Mouse (Mus musculus): ENCODE measurements around the gene Lrch1.

Gene Lrch1

GRCm38 (mm10) chr14:74922039-74922736, 25.5 kb downstream of the Lrch1 start:
- DNase-seq (ENCODE audit: low spot score in 2 of 2) = no peak

GRCm38 (mm10) chr14:74921471-74921870, 26.2 kb downstream of the Lrch1 start:
- DNase-seq (ENCODE audit: low spot score in 2 of 2) = no peak

GRCm38 (mm10) chr14:74919132-74919531, 28.5 kb downstream of the Lrch1 start:
- DNase-seq (ENCODE audit: low spot score in 2 of 2) = no peak

- no peak for DNase-seq (ENCODE audit: low spot score in 2 of 2)
These were observed 29.1 kb downstream of the Lrch1 start for GRCm38 (mm10) chr14:74918521-74919103.

GRCm38 (mm10) chr14:74917504-74918124, 30.1 kb downstream of the Lrch1 start:
- no peak for DNase-seq (ENCODE audit: low spot score in 2 of 2)

- DNase-seq (ENCODE audit: low spot score in 2 of 2) = no peak
These were observed 31.0 kb downstream of the Lrch1 start for GRCm38 (mm10) chr14:74916691-74917090.

- DNase-seq (ENCODE audit: low spot score in 2 of 2) = no peak
These were observed 31.6 kb downstream of the Lrch1 start for GRCm38 (mm10) chr14:74916075-74916474.

- DNase-seq (ENCODE audit: low spot score in 2 of 2) = no peak
These were observed 32.0 kb downstream of the Lrch1 start for GRCm38 (mm10) chr14:74915658-74916057.

- no peak for DNase-seq (ENCODE audit: low spot score in 2 of 2)
These were observed 32.7 kb downstream of the Lrch1 start for GRCm38 (mm10) chr14:74915025-74915424.

GRCm38 (mm10) chr14:74913381-74914230, 34.1 kb downstream of the Lrch1 start:
- DNase-seq (ENCODE audit: low spot score in 2 of 2) = no peak

- DNase-seq (ENCODE audit: low spot score in 2 of 2) = no peak
These were observed 37.3 kb downstream of the Lrch1 start for GRCm38 (mm10) chr14:74910363-74910762.

GRCm38 (mm10) chr14:74909021-74909420, 38.7 kb downstream of the Lrch1 start:
- DNase-seq (ENCODE audit: low spot score in 2 of 2) = no peak

GRCm38 (mm10) chr14:74908250-74908649, 39.4 kb downstream of the Lrch1 start:
- no peak for DNase-seq (ENCODE audit: low spot score in 2 of 2)

- no peak for DNase-seq (ENCODE audit: low spot score in 2 of 2)
These were observed 40.0 kb downstream of the Lrch1 start for GRCm38 (mm10) chr14:74907706-74908105.

- DNase-seq (ENCODE audit: low spot score in 2 of 2) = no peak
These were observed 41.7 kb downstream of the Lrch1 start for GRCm38 (mm10) chr14:74905990-74906389.

- no peak for DNase-seq (ENCODE audit: low spot score in 2 of 2)
These were observed 43.2 kb downstream of the Lrch1 start for GRCm38 (mm10) chr14:74904442-74904841.

- no peak for DNase-seq (ENCODE audit: low spot score in 2 of 2)
These were observed 44.6 kb downstream of the Lrch1 start for GRCm38 (mm10) chr14:74903047-74903446.

GRCm38 (mm10) chr14:74900705-74901369, 46.8 kb downstream of the Lrch1 start:
- DNase-seq (ENCODE audit: low spot score in 2 of 2) = no peak

GRCm38 (mm10) chr14:74899953-74900704, 47.5 kb downstream of the Lrch1 start:
- no peak for DNase-seq (ENCODE audit: low spot score in 2 of 2)

- DNase-seq (ENCODE audit: low spot score in 2 of 2) = no peak
These were observed 48.7 kb downstream of the Lrch1 start for GRCm38 (mm10) chr14:74898939-74899338.

GRCm38 (mm10) chr14:74893693-74894092, 54.0 kb downstream of the Lrch1 start:
- no peak for DNase-seq (ENCODE audit: low spot score in 2 of 2)
